12 mouse cellular contexts compared by ENCODE assay signal in the genomic region with DNA sequence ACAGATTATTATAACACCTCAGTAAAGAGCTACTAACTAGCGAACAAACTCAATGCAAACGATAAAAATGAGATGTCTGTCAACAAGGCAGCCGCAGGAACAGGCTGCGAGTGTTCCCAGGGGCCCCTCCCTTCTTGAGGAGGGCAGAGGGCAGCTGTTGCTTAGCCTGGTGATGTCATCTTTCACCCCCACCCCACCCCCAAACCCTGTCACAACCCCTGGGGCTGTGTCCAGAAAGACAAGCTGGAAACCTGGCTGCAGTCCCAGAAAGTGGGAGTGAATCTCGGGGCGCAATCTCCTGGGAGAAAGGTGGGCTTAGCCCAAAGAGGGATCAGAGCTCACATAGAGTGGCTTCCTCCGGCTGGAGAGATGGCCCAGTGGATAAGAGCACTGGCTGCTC. TPM values are rescaled to one million over a fixed set of nuclear protein-coding genes. Genes with fewer than 3 reads are reported as not detected.
A peak's percentile ranks its signal among the peaks of the same experiment; 100 is the strongest.
DNase-seq lines count a peak whose midpoint lies in the region; ATAC-seq and TF ChIP-seq lines count a peak whose summit lies in the region.
"Had no signal": no experiment of that assay in that cellular context is flagged by ENCODE, and none has a peak within 500 bp of the region (broad histone marks: within the 10 kb centered on the region; RNA-seq: fewer than 3 reads in every experiment).

No protein-coding gene starts in this region.

- H3K9ac ChIP-seq in heart, embryonic 15.5 days = no peak overlapping the region
- no peak overlapping the region for H3K9ac ChIP-seq in forebrain, embryonic 16.5 days (replicated peaks; ENCODE audit: low read depth, low read length)
- H3K9ac ChIP-seq: midbrain, embryonic 15.5 days had no signal

- ATAC-seq in heart, embryonic 15.5 days (replicated peaks; ENCODE audit: insufficient number of reproducible peaks, insufficient read depth, low FRiP score, low read depth) = 0 out of 2 replicates have a peak, but pooled peaks have one; percentile 47
- ATAC-seq in megakaryocyte-erythroid progenitor cell, adult 5-6 weeks (replicated peaks; ENCODE audit: low FRiP score, low TSS enrichment, poor library complexity, severe bottlenecking) = no peak
- no peak for ATAC-seq in forebrain, embryonic 16.5 days
- ATAC-seq: midbrain, embryonic 15.5 days had no signal

- DNase-seq in heart, postnatal 25 days (ENCODE audit: low spot score) = no peak
- DNase-seq in Muller cell, postnatal 12 days (ENCODE audit: inconsistent ontology term) = peak; percentile 34
- DNase-seq in brain, embryonic 14.5 days (ENCODE audit: low read depth) = peak; percentile 43
- peak; percentile 46 for DNase-seq in lung, postnatal 14 days
- DNase-seq: cerebellum, adult 2 months; layer of hippocampus, adult 9-11 months; liver had no signal

- peak overlapping the region; percentile 31 for H3K27ac ChIP-seq in heart, embryonic 15.5 days
- no peak overlapping the region for H3K27ac ChIP-seq in forebrain, embryonic 16.5 days (ENCODE audit: low read length)
- H3K27ac ChIP-seq: midbrain, embryonic 15.5 days had no signal

- no peaks in the 10 kb centered on the region for H3K9me3 ChIP-seq in heart, embryonic 15.5 days (replicated peaks)
- H3K9me3 ChIP-seq in forebrain, embryonic 16.5 days (ENCODE audit: control insufficient read depth, low read length) = no peaks in the 10 kb centered on the region
- H3K9me3 ChIP-seq: midbrain, embryonic 15.5 days had no signal

- intact Hi-C loops in heart, postnatal 25 days (cut with DNase I) = no loop called here

- no peaks in the 10 kb centered on the region for H3K27me3 ChIP-seq in heart, embryonic 15.5 days
- H3K27me3 ChIP-seq in forebrain, embryonic 16.5 days (replicated peaks; ENCODE audit: control insufficient read depth, insufficient read depth, low read length) = no peaks in the 10 kb centered on the region
- H3K27me3 ChIP-seq: midbrain, embryonic 15.5 days had no signal

- TF ChIP-seq CTCF in brain, embryonic 14.5 days (IDR thresholded peaks at IDR 0.05; ENCODE audit: borderline replicate concordance, extremely low read depth, insufficient read depth, insufficient read length) = no peak

- H3K36me3 ChIP-seq in heart, embryonic 15.5 days = no peaks in the 10 kb centered on the region
- no peaks in the 10 kb centered on the region for H3K36me3 ChIP-seq in forebrain, embryonic 16.5 days (ENCODE audit: control insufficient read depth, insufficient read depth)
- H3K36me3 ChIP-seq: midbrain, embryonic 15.5 days had no signal

- peaks cover 14% of the 10 kb centered on the region for H3K4me1 ChIP-seq in heart, embryonic 15.5 days (replicated peaks)
- no peaks in the 10 kb centered on the region; the same call in 1 of the 2 replicates for H3K4me1 ChIP-seq in forebrain, embryonic 16.5 days (replicated peaks; ENCODE audit: control insufficient read depth, insufficient read depth, low read length)
- H3K4me1 ChIP-seq: midbrain, embryonic 15.5 days had no signal

- H3K4me2 ChIP-seq in heart, embryonic 15.5 days = no peak overlapping the region
- no peak overlapping the region for H3K4me2 ChIP-seq in forebrain, embryonic 16.5 days (ENCODE audit: low read length)
- H3K4me2 ChIP-seq: midbrain, embryonic 15.5 days had no signal

- 20% methylated on average over 7 of the region's 7 CpGs for WGBS in heart, embryonic 15.5 days
- WGBS in forebrain, embryonic 16.5 days = 42% methylated on average over 7 of the region's 7 CpGs

- no peak for TF ChIP-seq POLR2A in brain, embryonic 14.5 days (IDR thresholded peaks at IDR 0.05; ENCODE audit: borderline replicate concordance, extremely low read depth, insufficient read depth, insufficient read length, poor library complexity, severe bottlenecking)

- H3K4me3 ChIP-seq in heart, embryonic 15.5 days = no peak overlapping the region
- no peak overlapping the region for H3K4me3 ChIP-seq in forebrain, embryonic 16.5 days (replicated peaks; ENCODE audit: low read length)
- H3K4me3 ChIP-seq: midbrain, embryonic 15.5 days had no signal

RNA-seq across cellular contexts. Expression of gene 1700001K19Rik, which starts 1.2 kb away (rescaled TPM):
- polyA plus RNA-seq in heart, embryonic 15.5 days (2015; fragmentation: Nextera tagmentation; extraction: Ambion mirVana) = not detected in 2 replicates
- total RNA-seq in heart, postnatal 25 days (2021) = not detected
- polyA plus RNA-seq in brain, embryonic 14.5 days (2012; rRNA removed) = not detected in 2 replicates
- not detected in 2 replicates for total RNA-seq in megakaryocyte-erythroid progenitor cell, adult 5-6 weeks (2014; fragmentation: Nextera tagmentation)
- not detected in 2 replicates for total RNA-seq in megakaryocyte-erythroid progenitor cell, adult 5-6 weeks (2017)
- 0.23 and 0.26 TPM in 2 replicates for polyA plus RNA-seq in forebrain, embryonic 16.5 days (2015; fragmentation: Nextera tagmentation; extraction: Ambion mirVana)
- total RNA-seq: ES-E14 had no signal
- polyA plus RNA-seq: cerebellum, adult 2 months; midbrain, embryonic 15.5 days had no signal

RNA-seq across cellular contexts. Expression of gene Hsp90aa1, which starts 21.3 kb away (rescaled TPM):
- polyA plus RNA-seq in heart, embryonic 15.5 days (2015; fragmentation: Nextera tagmentation; extraction: Ambion mirVana) = 595 and 603 TPM in 2 replicates
- total RNA-seq in heart, postnatal 25 days (2021) = 100 to 1,000 TPM; 136 to 207 TPM
- polyA plus RNA-seq in brain, embryonic 14.5 days (2012; rRNA removed) = 436 and 488 TPM in 2 replicates
- total RNA-seq in megakaryocyte-erythroid progenitor cell, adult 5-6 weeks (2014; fragmentation: Nextera tagmentation) = 1,358 and 1,376 TPM in 2 replicates
- total RNA-seq in megakaryocyte-erythroid progenitor cell, adult 5-6 weeks (2017) = 3,639 and 4,695 TPM in 2 replicates
- 1,235 and 1,237 TPM in 2 replicates for polyA plus RNA-seq in forebrain, embryonic 16.5 days (2015; fragmentation: Nextera tagmentation; extraction: Ambion mirVana)

RNA-seq across cellular contexts. Expression of gene Wdr20, which starts 56.6 kb away (rescaled TPM):
- 14.7 and 17.8 TPM in 2 replicates for polyA plus RNA-seq in heart, embryonic 15.5 days (2015; fragmentation: Nextera tagmentation; extraction: Ambion mirVana)
- total RNA-seq in heart, postnatal 25 days (2021) = 10 to 100 TPM; 27.9 to 28.6 TPM
- 28.6 and 31.2 TPM in 2 replicates for polyA plus RNA-seq in brain, embryonic 14.5 days (2012; rRNA removed)
- 19.0 and 42.1 TPM in 2 replicates for total RNA-seq in megakaryocyte-erythroid progenitor cell, adult 5-6 weeks (2014; fragmentation: Nextera tagmentation)
- 29.1 and 29.5 TPM in 2 replicates for total RNA-seq in megakaryocyte-erythroid progenitor cell, adult 5-6 weeks (2017)
- 30.1 and 30.9 TPM in 2 replicates for polyA plus RNA-seq in forebrain, embryonic 16.5 days (2015; fragmentation: Nextera tagmentation; extraction: Ambion mirVana)
